Mouse (Mus musculus) effector memory CD4-positive, alpha-beta T cell, adult 7 months (primary cell): ENCODE measurements around the gene Cchcr1. TPM values are rescaled to one million over a fixed set of nuclear protein-coding genes. Genes with fewer than 3 reads are reported as not detected.

Experiments used
- polyA plus RNA-seq: library from polyadenylated mRNA; unstranded; fragments of 100-300 nt; shearing (Covaris generic); gene quantifications from one replicate; pipeline ENCODE4 v1.2.1, GENCODE M21; 2017

The Cchcr1 gene
- 15.3 TPM for polyA plus RNA-seq

DNA sequence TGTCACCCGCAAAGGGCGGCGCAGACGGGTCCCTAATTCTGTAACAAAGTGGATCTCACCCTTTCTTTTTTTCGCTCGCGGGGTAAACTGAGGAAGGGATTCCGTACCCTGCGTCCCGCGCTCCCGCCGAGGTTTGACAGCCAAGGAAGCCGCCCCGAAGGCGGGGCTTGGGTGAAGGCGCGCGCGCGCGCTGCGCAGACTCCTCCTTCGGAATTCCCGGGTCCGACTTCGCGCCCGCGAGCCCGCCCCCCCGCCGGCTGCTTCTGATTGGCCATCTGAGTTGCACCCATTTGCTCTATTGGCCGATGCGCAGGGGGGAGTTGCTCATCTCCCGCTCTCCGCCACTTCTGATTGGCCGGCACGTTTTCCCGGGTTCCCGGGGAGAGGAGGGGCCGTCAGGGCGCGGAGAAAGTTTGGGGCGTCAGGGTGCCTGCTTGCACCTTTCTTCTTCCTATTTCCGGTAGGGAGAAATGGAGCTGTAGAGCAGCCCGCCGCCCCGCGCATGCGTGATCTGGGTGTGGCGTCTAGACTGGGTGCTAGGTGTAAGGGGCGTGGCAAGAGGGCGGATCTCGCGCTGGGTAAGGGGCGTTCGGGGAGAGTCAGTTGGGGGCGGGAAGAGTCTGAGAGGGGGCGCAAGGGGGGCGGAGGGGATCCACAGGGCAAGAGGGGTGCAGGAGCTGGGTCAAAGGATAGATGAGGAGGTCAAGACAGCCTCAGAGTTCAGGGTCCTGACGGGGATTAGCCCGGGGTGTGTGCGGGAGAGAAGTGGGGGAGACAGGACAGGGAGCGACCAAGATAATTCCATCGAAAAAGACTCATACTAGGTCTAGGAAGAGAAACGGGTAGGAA lies at the start of gene Cchcr1, which contains the start of gene Tcf19:
TSS of gene Cchcr1 (plus strand) at position 449 of the 849 bp plus-strand sequence.
TSS of gene Tcf19 (minus strand) at position 173 of the 849 bp plus-strand sequence.

DNA sequence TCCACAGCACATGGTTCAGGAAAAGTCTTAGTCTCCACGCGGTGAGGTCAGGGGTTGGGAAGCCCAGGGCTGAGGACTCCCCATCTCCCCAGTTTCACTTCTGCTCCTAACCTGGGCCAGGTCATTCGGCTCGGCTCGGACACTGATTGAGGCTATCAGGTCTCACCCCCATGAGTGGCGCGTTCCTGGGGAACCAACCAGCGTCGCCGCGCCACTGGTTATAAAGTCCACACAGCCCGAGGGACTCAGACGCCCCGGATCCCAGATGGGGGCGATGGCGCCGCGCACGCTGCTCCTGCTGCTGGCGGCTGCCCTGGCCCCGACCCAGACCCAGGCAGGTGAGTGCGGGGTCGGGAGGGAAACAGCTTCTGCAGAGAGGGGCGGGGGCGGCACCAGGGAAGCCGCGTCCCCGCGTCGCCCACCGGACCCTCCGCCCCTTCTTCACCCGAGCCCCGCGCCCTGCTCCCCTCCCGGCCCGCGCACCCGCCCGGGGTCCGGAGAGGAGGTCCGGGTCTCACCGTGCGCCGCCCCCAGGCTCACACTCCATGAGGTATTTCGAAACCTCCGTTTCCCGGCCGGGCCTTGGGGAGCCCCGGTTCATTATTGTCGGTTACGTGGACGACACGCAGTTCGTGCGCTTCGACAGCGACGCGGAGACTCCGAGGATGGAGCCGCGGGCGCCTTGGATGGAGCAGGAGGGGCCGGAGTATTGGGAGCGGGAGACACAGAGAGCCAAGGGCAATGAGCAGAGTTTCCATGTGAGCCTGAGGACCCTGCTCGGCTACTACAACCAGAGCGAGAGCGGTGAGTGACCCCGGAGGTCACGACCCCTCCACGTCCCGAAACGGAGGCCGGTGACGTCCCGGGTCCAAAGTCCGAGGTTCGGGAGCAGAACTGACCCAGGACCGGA lies 46.8 kb upstream of the Cchcr1 start, which contains the start of gene H2-Q10:
TSS of gene H2-Q10 (plus strand) at position 248 of the 910 bp plus-strand sequence.

GRCm38 (mm10) chr17:35505776-35506175 lies 11.1 kb upstream of the Cchcr1 start, which contains the start of gene Pou5f1:
TSS of gene Pou5f1 (plus strand) at chr17:35506018.

DNA sequence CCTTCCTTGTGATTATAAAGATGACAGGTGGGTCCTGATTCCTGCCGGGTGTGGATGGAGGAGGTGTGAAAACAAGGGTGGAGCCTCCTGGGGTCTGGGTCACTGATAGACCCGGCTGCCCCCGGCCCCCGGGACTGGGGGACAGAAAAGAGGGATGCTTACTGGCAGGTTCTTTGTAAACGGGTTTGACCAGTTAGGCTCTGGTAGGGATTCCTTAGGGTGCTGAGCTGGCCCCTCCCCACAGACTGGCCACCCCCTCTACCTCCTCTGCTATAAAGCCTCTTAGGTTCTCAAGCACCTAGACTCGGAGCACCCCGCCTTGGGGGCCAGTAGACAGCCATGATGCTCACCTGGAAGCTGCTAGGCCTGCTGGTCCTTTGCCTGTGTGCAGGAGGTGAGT lies 16.0 kb downstream of the Cchcr1 start, which contains the start of gene Psors1c2:
TSS of gene Psors1c2 (plus strand) at position 301 of the 400 bp plus-strand sequence.

GRCm38 (mm10) chr17:35551881-35552414 lies 35.0 kb downstream of the Cchcr1 start, which contains the start of gene Cdsn:
TSS of gene Cdsn (plus strand) at chr17:35552128.

GRCm38 (mm10) chr17:35567150-35567549 lies 50.2 kb downstream of the Cchcr1 start, which contains the start of gene 2300002M23Rik:
TSS of gene 2300002M23Rik (plus strand) at chr17:35567450.

Other genes with a start within 250 kb of the Cchcr1 start
- gene H2-Q1, start 196.7 kb upstream of the Cchcr1 start, polyA plus RNA-seq = 0.89 TPM
- gene H2-Q2, start 174.9 kb upstream of the Cchcr1 start, polyA plus RNA-seq = 19.2 TPM
- gene H2-Q4, start 137.5 kb upstream of the Cchcr1 start, polyA plus RNA-seq = 42.4 TPM
- 1,228 TPM for gene H2-Q6, start 92.2 kb upstream of the Cchcr1 start, polyA plus RNA-seq
- 3,053 TPM for gene H2-Q7, start 77.9 kb upstream of the Cchcr1 start, polyA plus RNA-seq
- gene H2-Q10, start 47.0 kb upstream of the Cchcr1 start, polyA plus RNA-seq = 189 TPM
- not detected for gene Pou5f1, start 11.1 kb upstream of the Cchcr1 start, polyA plus RNA-seq
- gene Tcf19, start 276 bp upstream of the Cchcr1 start, polyA plus RNA-seq = 15.7 TPM
- not detected for gene Psors1c2, start 16.1 kb downstream of the Cchcr1 start, polyA plus RNA-seq
- 1.5 TPM for gene Cdsn, start 35.0 kb downstream of the Cchcr1 start, polyA plus RNA-seq
- gene 2300002M23Rik, start 50.4 kb downstream of the Cchcr1 start, polyA plus RNA-seq = not detected
- gene Sfta2, start 84.4 kb downstream of the Cchcr1 start, polyA plus RNA-seq = not detected
- not detected for gene Gm9573, start 109.5 kb downstream of the Cchcr1 start, polyA plus RNA-seq
- gene Mucl3, start 126.6 kb downstream of the Cchcr1 start, polyA plus RNA-seq = 0.48 TPM
- gene Vars2, start 150.5 kb downstream of the Cchcr1 start, polyA plus RNA-seq = 11.9 TPM
- 18.6 TPM for gene Gtf2h4, start 156.6 kb downstream of the Cchcr1 start, polyA plus RNA-seq
- 10.4 TPM for gene Ddr1, start 187.5 kb downstream of the Cchcr1 start, polyA plus RNA-seq